Mouse (Mus musculus) T-helper 1 cell (primary cell): ENCODE results near the gene Zfp512.
"Not testable (repeated sequence)": the region's sequence is repeated elsewhere in the genome, so short reads cannot be mapped to it uniquely, and the experiment has no call there.

Experiments used
- in situ Hi-C: fragments of 300-600 bp; cut with MboI, MseI; formaldehyde crosslinking; loops from one replicate; pipeline ENCODE4 v1.15.1; 2025; ENCODE audit warnings: high pct_unique_total_duplicates

Gene Zfp512

DNA sequence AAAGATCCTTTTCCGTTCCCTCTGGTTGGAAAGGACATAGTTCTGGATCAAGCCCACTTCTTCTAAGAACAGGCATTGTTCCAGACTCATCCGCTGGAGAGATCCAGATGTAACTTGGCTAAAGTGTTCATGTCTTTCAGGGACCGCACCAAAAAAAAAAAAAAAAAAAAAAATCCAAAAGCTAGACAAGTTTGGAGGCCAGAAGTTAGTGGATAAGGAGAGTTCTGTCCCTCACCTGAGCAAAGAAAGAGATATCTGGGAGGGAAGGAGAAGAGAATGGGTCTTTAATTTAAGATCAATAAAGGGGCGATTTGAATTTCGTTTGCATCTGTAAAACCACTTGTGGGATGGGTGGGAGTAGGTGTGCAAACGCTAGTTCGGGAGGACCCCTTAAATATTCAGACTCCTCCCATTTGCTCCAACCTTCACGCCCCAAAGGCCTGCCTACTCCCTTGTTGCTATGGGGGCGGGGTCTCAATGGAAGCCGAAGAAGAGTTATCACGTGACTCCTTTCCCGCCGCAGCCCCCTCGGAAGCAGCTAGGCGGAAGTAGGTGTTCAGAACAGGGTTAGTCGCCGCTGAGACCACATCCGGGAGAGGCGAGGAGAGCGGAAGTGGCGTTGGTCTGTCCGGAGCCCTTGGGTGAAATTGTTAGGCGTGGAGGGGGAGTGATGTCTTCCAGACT, at the start of gene Zfp512:
Gene Zfp512 (plus strand): TSS at position 554 of the 684 bp plus-strand sequence.
- in situ Hi-C loops = no loop called here

DNA sequence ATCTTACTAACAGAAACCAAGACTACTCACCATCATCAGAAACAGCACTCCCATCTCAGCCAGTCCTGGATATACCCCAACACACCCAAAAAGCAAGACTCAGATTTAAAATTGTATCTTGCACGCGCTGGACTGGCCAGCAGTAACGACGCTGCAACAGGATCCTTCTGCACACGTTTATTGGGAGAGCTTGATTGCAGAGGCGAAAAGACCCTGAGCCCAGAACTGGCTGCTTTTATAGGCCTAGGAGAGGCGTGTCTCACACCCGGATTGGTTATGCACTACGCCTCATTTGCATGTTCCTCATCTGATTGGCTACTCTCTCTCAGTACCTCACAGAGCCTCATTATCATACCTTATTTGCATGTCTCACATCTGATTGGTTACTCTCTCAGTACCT, 17.5 kb upstream of the Zfp512 start:
- in situ Hi-C loops = loop anchor here (10.0 kb wide), 1 partner anchor 1400 kb away; no protein-coding TSS in a partner anchor

DNA sequence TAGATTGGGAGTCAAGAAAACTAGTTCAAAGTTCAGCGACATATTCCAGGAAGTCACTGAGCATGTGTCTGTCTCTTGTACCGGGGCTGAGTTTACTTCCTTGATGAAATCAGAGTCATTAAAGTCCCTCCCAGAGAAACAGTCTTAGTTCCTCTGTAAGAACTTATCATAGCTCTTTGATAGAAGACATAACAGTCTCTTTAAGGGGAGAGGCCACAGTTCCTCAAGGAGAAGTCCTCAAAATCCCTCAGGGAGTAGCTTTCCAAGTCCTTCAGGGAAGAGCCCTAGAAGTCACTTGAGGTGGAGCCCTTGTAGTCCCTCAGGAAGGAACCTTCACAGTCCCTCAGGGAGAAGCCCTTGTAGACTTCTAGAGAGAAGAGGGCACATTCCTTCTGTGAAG, 895 bp upstream of the Zfp512 start:
- in situ Hi-C loops = no loop called here

DNA sequence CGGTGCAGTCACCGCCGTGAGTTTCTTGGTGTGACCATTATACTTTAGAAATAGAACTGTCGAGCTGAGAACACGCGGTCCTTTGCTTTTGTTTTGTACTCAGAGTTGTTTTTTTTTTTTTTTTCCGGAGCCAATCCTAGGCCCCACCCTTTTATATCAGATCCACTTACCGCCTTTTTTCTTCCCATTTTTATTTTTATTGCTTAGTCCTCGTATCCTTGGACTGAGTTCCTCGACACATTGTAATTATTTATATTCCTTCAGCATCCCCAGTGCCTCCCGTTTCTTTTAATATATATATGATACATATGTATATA, 289 bp downstream of the Zfp512 start:
- in situ Hi-C loops = no loop called here

DNA sequence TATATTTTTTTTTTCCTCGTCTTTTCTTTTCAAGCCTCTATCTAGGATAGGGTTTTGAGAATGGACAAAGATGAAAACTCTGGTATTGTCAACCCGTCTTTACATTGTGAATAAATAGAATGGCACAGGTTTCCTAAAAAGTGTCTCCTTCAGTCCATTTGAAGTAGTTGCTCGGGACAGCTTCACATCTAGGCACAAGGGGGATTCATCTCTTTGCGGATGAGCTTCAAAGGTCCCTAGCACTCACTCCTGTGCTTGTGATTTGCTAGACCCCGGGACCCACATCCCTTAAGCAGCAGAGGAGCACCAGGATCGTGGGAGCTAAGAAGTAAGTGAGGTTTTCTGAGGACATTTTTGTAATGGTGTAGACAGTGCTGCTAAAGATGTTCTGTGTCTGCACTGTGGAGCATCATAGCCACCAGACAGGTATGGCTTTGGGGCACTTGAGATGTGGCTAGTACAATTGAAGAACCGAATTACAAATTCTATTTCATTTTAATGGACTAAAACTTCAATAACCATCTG, 717 bp downstream of the Zfp512 start:
- in situ Hi-C loops = no loop called here

DNA sequence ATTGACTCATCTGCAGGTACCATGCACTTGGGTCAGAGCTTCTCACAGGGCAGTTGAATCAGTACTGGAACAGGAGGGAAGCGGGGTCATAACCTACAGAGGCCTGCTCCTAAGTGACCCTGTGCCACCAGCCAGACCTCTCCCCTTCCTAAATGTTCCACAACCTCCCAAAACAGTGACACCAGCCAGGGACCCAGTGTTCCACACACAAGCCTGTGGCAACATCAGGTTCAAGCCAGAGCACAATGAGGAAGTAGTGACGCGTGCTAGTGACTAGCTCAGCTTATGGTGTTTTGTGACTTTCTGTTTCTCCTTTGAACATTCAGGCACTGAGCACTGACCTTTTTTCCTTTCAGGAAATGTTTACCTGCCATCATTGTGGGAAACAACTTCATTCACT, 15.6 kb downstream of the Zfp512 start:
- in situ Hi-C loops = no loop called here

DNA sequence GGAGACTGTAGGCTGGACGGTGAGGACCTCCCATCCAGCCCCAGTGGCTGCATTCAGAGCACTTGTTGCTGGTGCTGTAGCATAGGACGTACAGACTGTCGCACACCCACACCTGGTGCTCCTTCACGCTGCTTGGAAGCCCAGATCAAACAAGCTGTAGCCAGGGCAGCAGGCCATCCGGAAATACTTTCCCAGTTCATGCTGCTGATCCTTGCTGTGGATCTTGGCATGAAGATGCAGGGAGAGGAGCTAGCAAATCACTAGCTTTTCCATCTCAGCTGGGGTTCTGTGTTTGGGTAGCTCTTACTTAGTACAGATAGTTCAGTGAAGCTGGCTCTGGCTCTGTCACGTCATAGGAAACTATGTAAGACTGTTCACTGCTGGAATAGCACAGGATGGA, 17.5 kb downstream of the Zfp512 start:
- in situ Hi-C loops = no loop called here

DNA sequence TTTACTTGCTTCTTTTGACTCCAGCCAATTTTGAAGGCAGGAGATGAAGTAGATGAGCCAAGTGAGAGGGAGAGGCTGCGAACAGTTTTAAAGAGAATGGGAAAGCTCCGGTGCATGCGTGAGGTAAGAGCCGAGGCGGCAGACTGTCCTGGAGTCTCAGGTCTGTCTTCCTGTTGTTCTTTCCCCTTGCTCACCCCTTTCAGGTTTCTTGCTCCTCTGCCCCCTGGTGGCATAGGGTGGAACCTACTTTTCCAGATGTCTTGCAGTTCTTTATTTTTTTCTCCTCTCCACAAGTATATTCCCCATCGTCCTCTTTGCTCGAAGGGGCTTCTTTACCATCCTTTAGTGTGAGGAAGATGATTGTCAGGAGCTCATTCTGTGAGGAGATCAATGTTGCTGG, 18.1 kb downstream of the Zfp512 start:
- in situ Hi-C loops = no loop called here

DNA sequence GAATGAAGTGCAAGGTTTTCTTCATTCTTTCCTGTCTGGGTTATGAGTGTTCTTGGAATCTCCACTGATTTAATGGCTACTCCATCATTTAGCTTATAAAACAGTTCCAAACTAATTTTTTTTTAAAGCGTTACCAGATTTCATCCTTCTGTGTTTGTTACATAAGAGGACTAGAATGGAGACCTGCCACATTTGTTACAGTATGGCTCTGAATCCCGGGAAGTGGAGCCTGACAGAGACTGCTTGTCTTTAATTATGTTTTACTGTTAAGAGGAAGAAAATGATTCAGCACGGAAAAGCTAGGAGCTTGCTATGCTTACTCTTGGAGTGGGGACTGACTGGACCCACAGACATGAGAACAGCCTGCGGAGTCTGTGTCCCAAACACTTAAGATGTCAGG, 28.3 kb downstream of the Zfp512 start:
- in situ Hi-C loops = no loop called here

DNA sequence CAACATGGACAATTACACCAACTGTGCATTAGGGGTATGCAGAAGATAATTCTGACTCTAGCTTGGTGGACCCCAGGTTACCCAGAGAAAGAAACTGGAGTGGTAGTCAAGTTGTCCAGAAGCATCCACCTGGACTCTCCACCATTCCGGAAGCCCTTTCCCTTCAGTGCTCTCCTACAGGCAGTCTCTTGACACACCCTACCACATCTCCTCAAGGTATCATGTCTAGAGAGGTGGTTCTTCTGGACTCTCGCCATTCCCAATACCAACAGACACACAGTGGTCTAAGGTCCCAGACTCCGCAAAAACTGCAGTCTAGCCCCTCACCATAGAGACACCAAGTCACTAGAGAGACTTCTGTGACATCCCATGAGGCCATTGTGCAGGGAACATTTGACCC, 33.2 kb downstream of the Zfp512 start, which contains the start of gene 4930548H24Rik:
Gene 4930548H24Rik (plus strand): TSS at position 301 of the 400 bp plus-strand sequence.
- in situ Hi-C loops = no loop called here

DNA sequence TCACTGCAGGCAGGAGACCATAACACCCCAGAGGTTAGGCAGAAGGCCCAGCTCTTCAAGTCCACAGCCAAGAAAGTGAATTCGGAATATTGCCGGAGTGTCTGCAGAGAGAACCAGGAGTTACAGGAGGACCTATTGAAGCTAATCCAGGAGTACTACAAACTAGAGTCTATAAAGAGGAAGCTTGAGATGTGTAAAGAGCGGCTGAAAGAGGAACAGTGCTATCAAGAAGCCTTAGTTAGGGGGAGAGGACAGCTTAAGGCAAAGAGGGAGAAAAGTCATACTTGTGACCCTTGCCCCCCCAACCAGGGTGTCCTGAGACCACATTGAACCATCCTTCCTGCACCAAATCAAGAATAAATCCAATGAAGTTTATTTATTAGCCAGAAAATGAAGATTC, 35.7 kb downstream of the Zfp512 start:
- in situ Hi-C loops = no loop called here

DNA sequence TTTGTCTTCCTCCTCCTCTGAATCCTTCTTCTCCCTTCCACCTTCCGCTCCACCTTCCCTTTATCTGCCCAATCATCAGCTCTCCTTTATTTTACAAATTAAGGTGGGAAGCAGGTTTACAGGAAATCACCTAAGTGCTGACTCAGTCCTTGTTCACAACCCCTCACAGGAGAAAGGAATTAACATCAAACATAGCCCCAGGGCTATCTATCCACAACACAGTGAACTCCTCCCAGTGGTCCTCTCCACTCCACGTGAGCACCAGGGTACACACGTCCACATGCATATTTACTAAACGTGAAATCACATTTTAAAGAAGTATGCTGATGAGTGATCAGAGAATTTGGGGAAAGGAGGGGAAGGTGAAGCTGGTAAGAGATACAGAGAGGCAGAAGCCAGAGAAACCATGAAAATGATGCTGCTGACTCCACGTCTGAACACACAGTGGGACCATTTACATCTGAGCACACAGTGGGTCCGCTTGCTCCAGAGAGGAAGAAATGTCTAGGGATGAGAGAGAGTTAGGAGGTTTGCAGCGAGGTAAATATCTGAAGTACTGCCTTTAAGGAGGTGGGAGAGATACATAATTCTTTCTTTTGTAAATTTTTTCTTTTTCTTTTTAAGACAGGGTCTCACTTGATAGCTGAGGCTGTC, 37.0 kb downstream of the Zfp512 start:
- in situ Hi-C loops = no loop called here

DNA sequence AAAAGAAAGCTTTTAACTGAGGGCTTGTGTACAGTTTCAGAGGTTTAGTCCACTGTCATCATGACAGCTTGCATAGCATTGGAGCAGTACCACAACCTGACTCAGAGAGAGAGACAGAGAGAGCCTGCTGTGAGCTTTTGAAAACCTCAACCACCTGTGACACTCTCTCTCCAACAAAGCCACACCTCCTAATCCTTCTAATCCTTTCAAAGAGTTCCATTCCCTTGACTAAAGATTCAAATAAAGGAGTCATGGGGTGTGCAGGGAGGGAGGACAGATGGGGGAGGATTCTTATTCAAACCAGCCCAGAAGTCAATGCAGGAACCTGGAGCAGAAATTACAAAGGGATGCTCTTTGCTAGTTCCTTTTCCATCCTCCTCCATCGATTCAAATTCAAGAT, 39.8 kb downstream of the Zfp512 start:
- in situ Hi-C loops = no loop called here

DNA sequence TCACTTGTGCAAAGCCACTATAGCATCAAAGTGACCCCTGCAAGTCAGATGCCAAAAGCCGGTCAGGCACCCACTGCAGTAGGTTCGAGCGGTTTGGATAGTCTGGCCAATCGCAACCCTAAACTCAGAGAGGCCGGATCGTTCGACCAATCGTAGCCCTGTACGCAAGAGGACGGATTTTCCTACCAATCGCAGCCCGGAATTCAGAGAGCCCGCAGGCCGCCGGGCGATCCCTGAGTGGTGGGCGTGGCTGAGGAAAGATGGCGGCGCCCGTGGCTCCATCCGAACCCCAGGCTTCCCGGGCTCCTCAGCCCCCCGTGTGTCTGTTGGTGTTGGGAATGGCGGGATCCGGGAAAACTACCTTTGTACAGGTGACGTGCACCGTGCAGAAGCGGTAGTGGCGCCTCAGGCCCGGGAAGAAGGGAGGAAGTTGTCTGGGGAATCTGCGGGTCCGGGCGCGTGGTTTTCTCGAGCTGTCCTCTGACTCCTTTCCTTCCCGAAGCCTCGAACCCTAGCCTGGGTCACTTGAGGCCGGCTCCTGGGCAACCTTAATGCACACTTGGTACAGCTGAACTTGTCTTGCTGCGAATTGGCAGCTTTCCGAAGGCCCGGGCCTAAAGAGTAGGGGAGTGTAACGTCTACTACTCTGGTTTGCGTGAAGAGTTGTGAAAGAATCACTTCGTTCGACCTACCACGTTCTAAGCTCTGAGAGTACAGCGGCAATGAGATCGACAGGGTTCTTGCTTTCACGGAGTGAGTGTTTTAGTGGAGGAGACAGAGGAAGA, 42.5 kb downstream of the Zfp512 start, which contains the start of gene Gpn1:
Gene Gpn1 (plus strand): TSS at position 229 of the 785 bp plus-strand sequence.
- in situ Hi-C loops = no loop called here

DNA sequence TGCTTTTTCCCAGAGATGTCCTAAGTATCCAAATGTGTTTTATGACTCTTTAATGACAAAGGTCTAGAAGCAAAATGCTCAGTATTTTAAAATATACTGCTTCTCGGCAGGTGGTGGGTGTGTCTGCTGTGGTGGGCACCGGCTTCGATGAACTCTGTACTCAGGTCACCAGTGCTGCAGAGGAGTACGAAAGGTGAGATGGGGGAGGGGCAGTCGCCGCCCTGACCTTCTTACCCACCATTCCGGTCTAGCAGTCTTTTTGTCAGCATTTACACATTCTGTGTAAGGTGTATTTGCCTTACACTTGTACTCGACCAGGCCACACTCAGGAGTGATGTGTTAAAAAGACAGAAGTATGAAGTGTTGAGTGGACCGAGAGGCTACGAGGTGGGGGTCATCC, 52.6 kb downstream of the Zfp512 start:
- in situ Hi-C loops = no loop called here

DNA sequence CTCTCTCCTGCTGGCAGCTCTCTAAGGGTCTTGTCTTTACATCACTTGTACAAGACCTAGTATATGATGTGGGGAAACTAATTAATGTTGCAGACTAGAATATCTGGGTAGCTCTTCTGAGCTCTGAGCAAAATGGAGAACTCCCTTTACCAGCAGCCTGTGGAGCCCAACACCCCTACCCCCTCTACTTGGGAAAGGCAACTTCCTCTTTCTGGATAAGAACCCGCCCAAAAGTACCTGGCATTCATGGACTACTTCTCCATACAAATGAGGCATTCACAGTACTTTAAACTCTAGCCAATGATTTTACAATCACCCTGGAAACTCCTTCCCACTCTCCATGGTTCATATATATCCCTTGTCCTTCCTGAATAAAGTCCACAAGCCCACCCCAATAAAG, 60.2 kb downstream of the Zfp512 start:
- in situ Hi-C loops = no loop called here

DNA sequence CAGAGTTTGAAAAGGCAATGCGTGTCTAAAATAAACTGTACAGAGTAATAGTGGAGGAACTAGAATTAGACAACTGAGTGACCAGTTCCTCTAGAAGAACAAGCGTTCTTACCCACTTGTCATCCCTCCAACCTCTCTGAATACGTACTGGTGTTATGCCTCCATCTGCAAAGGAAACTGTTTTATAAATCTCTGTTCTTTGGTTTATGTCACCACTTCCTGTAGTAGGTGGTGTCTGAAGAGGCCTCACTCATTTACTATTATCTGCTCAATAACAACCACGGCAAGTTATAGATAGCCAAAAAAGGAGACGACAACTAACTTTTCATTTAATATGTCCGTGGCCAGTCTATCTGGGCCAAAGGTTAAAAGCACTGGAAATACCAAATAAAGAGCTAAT, 68.3 kb downstream of the Zfp512 start:
- in situ Hi-C loops = no loop called here

DNA sequence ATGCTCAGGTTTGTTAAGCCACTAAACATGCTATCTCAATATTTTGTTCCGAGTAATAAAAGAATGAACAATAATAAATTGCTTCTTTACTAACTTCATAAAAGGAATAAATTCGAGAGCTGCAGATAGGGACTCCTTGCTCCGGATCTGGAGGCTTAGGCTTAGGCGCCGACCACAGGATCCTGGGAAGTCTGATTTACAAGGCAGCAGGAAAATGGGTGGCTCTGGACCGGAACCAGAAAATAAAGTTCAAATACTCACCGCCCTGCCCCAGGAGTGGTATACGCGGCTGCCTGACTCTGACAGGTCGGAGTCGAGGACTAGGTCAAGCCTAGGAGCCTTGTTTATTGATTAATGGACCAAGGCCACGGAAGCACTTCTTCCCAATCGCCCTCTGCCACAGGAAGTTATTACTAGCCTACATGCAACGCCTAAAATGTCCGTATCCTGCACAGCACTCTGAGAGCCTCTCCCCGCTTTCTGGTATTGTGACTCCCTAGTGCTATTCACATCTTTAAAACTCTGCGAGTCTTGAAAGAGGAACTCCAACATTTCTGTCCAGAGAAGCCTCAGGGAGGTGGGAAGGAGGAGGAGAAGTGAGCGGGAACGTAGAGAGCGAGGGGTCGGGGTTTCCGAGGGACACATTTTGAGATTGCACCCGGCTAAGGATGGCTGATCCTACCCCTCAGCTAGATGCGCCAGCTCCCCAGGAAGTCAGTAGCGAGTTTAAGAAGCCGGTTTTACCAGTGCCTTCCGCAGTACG, 74.3 kb downstream of the Zfp512 start, which contains the start of gene Slc4a1ap:
Gene Slc4a1ap (plus strand): TSS at position 642 of the 763 bp plus-strand sequence.
- in situ Hi-C loops = no loop called here

DNA sequence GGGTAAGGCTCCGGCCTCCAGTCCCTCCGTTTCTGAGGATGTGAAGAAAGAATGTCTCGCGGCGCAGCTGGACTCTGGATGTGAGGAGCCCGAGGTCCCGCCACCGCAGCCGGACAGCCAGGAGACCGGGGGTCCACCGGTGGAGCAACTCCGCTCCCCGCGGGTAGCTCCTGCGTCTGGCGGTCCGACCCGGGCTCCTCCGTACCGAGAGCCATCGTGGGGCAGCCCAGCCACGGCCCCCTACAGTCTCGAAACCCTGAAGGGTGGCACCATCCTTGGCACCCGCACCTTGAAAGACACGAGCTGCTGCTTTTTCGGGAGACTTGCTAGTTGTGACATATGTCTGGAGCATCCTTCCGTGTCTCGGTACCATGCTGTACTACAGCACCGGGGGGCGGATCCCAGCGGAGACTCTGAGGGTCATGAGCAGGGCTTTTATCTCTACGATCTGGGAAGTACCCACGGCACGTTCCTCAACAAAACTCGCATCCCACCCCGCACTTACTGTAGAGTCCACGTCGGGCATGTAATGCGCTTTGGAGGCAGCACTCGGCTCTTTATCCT, 75.0 kb downstream of the Zfp512 start:
- in situ Hi-C loops = no loop called here

DNA sequence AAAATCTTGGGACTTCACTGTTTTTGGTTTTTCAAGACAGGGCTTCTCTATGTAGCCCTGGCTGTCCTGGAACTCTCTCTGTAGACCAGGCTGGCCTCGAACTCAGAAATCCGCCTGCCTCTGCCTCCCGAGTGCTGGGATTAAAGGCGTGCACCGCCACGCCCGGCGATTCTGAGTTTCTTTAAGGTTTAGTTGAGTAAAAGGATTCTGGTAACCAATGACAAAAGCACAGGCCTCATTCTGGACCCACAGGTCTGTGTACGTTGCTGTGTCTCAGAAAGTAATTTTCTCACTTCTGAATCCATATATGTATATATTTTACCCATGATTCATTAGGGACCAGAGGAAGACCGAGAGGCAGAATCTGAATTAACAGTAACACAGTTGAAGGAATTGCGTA, 75.5 kb downstream of the Zfp512 start, which contains the start of gene Supt7l:
Gene Supt7l (minus strand): TSS at position 101 of the 400 bp plus-strand sequence.
- in situ Hi-C loops = not testable (repeated sequence)

DNA sequence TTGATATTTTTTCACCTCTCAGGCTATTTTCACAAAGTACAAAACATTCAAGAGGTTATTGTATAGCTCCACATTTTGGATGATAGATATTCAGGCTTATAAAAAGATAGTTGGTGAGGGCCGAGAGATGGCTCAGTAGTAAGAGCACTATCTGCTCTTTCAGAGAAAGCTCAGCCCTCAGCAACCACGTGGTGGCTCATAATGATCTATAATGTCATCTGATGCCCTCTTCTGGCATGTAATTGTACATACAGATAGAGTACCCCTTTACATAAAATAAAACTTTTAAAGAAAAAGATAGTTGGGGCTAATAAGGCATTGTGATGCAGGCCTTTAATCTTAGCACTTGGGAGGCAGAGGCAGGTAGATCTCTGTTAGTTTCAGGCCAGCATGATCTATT, 76.3 kb downstream of the Zfp512 start:
- in situ Hi-C loops = no loop called here
